Mouse (Mus musculus): ENCODE data around the gene Gpc6. TPM values are rescaled to one million over a fixed set of nuclear protein-coding genes. Genes with fewer than 3 reads are reported as not detected.

Gpc6 gene
- total RNA-seq, 2 experiments from 2014 or later, result 27.4 to 32.7 TPM

DNA sequence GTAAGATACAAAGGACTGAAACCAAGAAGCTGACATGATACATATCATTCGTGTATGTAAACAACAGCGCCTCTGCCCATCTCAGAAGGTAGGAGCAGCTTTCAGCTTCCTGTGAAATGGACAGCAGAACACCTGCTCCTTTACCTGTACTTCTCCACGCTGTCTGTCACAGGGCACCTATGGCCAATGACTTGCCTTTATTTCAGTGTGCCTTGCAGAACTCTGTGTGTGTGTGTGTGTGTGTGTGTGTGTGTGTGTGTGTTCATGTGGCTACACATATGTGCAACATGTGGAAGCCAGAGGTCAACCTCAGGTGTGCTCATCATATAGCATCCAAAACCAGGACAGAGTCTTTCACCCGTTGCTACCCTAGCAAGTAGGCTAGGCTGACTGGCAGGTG is 911.9 kb downstream of the Gpc6 start:
- intact Hi-C loops (cut with DNase I), result no loop called here
- no peak for DNase-seq (ENCODE audit: extremely low spot score in 1 of 2, low spot score in 2 of 2)

DNA sequence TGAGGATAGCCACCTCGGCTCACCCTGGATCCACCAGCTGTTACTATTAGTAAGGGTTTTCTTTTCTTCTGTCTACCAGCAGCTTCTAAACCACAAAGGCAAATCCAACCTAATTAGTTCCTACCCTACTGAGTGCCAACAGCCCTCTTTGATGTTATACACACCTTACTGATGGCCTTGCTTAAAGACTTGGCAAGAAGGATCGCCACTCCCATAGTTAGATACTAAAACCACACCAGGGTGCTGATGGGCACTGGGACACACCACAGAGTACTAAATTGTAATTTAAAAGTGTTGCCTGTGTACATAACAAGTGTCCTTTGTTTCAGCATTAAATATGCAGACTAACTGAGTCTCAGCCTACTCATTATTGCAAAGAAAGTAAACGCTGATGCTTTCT is 912.6 kb downstream of the Gpc6 start:
- no peak for DNase-seq (ENCODE audit: extremely low spot score in 1 of 2, low spot score in 2 of 2)
- intact Hi-C loops (cut with DNase I), result no loop called here

DNA sequence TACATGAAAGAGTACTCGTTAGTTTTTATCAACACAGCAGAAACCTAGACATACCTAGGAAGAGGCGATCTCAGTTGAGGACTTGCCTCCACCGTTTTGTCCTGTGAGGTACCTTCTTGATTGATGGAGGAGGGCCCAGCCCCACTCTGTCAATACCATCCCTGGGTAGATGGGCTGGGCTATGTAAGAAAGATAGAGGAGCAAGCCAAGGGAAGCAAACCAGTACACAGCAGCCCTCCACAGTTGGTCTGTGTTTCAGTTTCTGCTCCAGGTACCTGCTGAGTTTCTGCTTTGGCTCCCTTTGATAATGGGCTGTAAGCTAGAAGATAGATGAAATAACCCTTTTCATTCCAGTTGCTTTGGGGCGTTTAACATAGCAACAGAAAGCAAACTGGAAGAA is 916.1 kb downstream of the Gpc6 start:
- intact Hi-C loops (cut with DNase I), result no loop called here
- DNase-seq (ENCODE audit: extremely low spot score in 1 of 2, low spot score in 2 of 2), result no peak

DNA sequence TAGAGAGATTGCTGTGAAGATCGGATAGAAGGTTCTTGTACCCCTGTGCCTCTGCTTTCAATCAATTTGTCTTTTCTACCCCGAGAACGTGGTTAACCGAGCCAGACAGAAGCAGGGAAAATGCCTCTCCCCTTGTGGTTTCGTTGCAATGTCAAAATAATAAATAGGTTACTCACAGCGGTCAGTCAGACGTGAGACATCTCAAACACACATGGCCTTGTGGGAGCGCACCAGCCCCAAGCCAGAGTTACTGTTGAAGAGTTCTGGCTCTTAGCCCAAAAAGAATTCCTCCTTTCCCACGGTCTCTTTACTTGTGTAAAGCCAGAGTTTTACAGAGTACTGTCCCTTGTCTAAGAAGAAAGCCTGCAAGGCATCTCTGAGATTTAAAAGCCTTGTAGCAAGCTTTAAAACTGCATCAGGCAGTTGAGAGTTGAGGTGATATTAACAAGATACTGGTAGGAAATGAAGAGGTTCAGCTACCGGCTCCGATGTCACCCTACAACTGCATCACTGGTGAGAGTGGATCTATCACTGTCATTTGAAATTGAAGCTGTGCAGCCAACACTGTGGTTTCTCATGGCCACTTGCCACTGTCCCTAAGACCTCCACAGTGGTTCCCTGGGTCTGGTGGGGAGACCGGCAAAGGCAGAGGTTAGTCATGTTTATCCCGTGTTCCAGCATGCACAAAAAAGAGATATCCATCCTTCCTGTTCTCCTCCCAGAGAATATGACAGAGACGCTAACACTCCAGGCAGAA is 916.9 kb downstream of the Gpc6 start:
- intact Hi-C loops (cut with DNase I), result no loop called here
- no peak for DNase-seq (ENCODE audit: extremely low spot score in 1 of 2, low spot score in 2 of 2)

DNA sequence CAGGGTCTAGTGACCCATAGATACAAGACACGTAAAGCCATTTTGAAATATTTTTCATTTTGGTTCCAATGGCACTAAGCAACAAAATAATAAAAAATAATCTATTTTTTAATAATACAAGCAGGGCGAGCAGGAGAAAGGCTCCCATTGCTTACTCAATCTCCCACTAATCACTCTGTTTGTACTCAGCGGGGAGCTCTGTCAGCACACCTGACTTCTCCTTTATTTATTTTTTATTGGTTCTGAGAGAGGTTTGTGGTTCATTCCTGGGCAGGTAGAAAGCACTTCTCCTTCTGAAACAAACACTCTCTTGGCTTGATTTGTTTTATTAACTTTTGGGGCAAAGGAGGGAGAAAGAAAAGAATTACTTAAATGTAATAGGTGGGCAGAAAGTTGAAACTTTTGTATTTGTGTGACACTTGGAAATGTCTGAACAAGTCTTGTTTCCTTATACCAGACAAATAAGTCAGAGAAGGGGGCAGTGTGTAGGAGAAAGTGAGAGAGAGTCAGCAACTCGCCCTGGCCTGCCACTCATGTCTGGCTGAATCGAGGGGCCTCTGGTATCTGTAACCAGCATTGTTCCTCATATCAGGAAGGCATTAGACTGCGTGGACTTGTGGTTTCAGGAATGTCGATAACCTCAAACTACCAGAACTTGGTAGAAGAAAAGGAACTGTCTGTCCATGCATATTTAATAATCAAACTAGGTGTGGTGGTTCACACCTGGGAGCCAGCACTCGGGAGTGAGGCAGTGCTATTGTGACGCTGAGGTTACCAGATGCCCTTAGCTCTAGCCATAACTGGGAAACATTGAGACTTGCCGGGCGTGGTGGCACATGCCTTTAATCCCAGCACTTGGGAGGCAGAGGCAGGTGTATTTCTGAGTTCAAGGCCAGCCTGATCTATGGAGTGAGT is 924.7 kb downstream of the Gpc6 start:
- intact Hi-C loops (cut with DNase I), result no loop called here
- DNase-seq (ENCODE audit: extremely low spot score in 1 of 2, low spot score in 2 of 2), result no peak

DNA sequence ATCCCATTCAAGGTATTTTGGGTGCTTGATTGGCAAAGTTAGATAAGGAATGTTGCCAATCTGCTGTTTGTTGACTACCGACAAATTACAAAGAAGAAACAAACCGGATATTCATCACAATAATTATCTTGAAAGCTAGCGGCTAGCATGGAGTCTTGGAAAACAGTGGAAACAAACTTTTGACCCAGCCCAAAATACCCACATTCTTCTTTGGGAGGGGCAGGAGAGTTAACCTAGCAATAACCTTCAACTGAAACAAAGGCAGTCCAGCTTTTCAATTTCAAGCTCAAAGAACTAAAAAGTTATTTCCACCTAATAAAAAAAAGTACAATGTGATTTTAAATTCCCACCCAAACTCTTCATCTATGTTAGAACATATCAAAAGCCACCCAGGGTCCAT is 927.2 kb downstream of the Gpc6 start:
- no peak for DNase-seq (ENCODE audit: extremely low spot score in 1 of 2, low spot score in 2 of 2)
- intact Hi-C loops (cut with DNase I), result no loop called here

DNA sequence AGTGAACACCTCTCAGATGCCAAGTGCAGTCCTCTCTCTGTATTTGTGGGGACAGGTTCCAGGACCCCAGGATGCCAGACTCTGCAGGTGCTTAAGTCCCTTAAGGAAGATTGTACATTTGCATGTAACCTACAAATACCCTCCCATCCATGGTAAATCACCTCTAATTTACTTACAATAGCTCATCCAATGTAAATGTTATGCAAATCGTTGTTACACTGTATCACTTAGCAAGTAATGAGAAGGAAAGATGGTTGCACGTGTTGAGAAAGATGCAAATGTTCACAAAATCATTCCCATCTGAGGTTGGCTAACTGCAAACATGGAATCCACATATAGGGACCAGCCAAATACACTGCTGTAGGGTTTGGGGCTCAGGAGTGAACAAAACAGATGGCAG is 927.7 kb downstream of the Gpc6 start:
- intact Hi-C loops (cut with DNase I), result no loop called here
- DNase-seq (ENCODE audit: extremely low spot score in 1 of 2, low spot score in 2 of 2), result no peak

DNA sequence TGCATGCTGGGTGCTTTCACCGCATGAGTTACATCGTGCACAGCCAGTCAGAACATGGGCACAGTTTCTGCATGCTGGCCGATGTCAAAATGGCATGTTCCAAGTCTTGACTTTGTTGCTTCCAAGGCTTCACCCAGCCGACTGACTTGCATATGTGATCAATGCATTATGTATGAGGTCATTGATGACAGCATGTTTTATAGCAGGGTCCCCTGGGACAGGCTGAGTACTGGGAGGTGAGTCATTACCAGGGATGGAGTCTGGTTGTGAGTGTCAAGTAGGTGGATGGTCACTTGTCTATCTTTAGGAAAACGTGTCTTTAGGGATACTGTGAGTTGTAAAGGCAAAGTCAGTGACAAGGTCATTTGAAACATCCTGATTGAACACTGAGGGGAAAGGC is 929.4 kb downstream of the Gpc6 start:
- DNase-seq (ENCODE audit: extremely low spot score in 1 of 2, low spot score in 2 of 2), result no peak
- intact Hi-C loops (cut with DNase I), result no loop called here

DNA sequence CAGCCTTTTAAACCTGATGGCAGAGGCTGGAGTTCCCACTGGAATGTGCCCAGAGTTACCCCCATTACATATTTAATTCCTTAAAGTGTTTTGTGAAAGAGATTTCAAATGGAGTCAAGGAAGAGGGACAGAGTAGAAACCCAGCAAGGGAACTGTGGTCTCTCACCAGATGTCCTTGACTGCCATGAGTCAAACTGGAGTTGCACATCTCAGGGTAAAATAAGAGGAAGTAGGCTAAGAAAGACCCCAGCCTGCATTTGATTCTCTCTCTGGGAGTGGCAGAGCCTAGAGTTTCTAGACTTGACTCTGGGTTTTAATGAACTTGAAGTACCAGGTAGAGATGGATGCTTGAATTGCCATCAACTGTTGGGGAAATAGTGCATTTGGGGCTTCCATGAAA is 946.2 kb downstream of the Gpc6 start:
- DNase-seq (ENCODE audit: extremely low spot score in 1 of 2, low spot score in 2 of 2), result no peak
- intact Hi-C loops (cut with DNase I), result no loop called here

DNA sequence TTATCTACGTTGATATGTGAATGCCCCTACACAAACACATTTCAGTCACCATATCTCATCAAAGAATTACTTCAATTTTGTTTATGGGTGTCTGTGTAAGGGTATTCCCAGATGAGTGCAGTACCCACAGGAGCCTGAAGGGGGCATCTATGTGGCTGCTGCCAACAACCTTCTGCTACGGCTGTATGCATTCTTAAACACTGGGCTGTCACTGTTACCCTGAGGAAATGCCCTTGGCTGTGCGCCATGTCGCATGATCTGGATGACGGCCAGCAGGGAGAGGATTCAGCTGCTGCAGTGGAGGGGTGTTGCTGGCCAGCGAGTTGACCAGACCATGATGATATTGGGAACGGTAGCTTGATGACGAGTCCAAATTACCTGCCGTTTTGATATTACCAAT is 954.2 kb downstream of the Gpc6 start:
- DNase-seq (ENCODE audit: extremely low spot score in 1 of 2, low spot score in 2 of 2), result peak in 1 of 2 experiments; percentile 43
- intact Hi-C loops (cut with DNase I), result no loop called here

DNA sequence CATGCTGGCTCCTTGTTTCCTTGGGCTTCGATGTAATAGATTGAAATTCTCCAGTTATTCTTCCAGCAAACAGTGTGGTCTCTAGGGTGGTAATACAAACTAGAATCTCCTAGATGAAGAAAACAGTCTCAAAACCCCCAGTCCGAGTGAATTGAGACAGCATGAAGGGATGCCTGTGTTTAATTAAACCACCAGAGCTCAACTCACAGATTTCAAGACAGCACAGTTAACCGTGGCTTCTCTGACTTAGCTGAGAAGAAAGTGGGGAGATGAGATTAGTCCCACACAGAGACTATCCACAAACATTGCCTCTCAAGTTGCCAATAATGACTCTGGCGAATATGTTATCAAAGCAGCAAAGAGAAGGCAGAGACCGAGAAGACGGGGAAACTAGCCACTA is 956.0 kb downstream of the Gpc6 start:
- intact Hi-C loops (cut with DNase I), result loop anchor here (10.0 kb wide), 1 partner anchor 956 kb away; the partner anchor contains the start of gene Gpc6
- no peak for DNase-seq (ENCODE audit: extremely low spot score in 1 of 2, low spot score in 2 of 2)

DNA sequence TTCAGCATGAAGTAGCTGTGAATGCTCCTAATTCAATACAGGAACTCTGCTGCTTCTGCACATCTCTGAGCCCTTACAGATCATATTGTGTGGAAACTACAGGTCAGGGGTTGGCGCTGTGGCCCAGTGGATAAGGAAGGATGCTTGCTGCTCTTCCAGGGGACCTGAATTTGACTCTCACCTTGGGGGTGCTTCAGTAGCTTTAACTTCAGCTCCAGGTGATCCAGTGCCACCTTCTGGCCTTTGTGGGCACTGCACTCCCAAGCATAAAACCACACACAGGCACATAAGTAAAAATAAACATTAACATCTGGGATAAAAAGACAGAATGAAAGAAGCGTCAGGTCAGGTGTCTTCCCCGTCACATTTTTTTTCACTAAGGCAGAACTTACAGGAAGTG is 957.1 kb downstream of the Gpc6 start:
- peak; percentile 27 to 42 for DNase-seq (ENCODE audit: extremely low spot score in 1 of 2, low spot score in 2 of 2)
- intact Hi-C loops (cut with DNase I), result loop anchor here (10.0 kb wide), 1 partner anchor 957 kb away; the partner anchor contains the start of gene Gpc6

DNA sequence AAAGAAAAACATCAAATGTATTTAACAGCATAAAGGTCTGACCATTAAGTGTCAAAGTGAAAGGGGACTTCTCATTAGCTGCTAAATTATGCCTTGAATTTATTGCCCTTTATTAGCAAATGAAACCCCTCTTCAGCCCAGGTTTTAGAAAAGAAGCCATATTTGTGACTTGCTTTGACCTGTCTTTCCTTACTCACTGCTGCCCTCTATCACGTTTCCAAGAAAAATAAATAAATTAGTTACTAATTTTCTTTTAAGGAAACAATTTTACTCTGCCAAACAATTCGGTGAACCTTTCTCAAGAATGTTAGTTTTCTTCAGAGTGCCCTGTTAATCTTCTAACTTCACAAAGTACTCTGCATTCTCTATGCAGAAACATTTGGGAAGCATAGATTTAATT is 964.5 kb downstream of the Gpc6 start:
- intact Hi-C loops (cut with DNase I), result loop anchor here (10.0 kb wide), 1 partner anchor 965 kb away; the partner anchor contains the start of gene Gpc6
- DNase-seq (ENCODE audit: extremely low spot score in 1 of 2, low spot score in 2 of 2), result no peak

DNA sequence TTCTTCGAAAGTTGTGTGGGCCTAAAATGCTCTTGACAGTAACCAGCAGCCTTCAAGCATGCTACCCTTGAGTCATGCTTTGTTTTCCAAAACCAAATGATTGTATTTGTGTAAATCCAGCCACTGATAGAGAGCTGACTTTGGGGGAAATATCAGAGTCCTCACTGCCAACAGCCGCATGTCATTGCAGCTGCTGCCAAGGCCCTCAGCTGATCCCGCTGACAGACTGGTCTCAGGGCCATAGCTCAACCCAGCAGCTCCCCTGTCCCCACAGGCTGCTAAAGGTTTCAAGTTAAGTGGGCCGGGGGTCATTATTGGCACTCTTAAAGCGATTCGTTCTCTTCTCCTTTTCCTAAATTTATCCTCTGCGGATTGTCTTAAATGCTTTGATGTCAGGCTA is 966.3 kb downstream of the Gpc6 start:
- intact Hi-C loops (cut with DNase I), result no loop called here
- no peak for DNase-seq (ENCODE audit: extremely low spot score in 1 of 2, low spot score in 2 of 2)

DNA sequence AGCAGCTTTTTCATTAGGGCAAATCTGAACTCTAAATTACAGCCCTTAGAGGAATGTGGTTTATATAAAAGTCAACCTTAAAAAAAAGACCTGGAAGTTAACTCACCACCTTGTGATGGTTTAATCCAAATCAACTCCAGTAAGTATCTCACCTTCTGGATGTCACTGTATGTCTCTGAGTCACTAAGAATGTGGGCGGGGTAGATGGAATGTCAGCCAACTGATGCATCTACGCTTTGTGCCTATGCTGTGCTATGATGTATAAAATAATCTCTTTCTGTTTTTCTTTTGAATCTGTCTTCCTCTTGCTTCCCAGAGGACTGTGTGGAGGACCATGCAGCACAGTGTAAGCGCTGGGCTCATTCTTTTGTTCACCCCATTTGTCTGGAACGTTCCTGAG is 966.9 kb downstream of the Gpc6 start:
- intact Hi-C loops (cut with DNase I), result no loop called here
- no peak for DNase-seq (ENCODE audit: extremely low spot score in 1 of 2, low spot score in 2 of 2)

DNA sequence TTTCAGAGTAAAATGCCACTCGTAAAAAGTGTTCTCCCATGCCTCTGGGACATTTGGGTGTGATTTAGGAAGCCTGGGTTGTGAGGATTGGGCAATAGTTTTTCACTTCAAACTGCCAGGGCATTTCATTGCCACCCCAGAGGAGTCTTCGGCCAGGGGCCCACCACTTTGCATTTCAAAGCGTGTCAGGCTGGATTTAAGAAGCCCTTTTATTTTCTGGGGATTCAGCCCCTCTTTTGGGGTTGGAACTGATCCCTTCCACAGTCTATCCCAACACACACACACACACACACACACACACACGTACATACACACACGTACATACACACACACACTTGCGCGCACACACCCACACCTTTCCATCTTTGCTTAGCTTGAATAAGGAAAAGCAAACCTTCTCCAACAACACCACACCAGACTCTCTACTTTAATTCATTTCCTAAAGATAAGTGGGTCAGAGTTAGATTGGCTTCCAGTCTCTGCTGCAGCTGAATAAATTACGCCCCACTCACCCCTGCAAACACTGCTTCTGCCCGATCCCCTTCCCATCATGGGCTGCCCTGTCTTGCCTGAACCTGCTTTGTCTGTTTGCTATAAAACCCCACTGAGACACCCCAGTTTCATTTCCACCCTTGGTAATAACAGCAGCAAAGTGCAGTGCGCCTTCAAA is 969.9 kb downstream of the Gpc6 start:
- peak in 1 of 2 experiments; percentile 20 for DNase-seq (ENCODE audit: extremely low spot score in 1 of 2, low spot score in 2 of 2)
- intact Hi-C loops (cut with DNase I), result no loop called here

DNA sequence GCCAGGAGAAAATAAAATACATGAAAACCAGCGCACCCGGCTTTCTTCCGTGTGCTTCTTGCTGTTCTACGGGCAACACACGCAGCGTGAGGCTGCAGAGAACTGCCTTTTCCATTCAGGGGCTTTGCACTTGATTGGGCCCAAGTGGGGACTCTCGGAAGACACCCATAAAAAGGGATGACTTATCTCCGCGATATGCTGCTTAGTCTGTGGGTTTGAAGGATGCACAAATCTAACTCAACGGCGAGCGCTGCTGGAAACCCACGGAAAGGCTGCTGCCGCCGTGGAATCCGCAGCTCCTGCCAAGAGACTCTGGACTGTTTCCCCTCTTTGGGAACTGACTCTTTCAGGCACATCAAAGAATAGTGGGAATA is 970.4 kb downstream of the Gpc6 start:
- intact Hi-C loops (cut with DNase I), result no loop called here
- peak; percentile 50 to 51 for DNase-seq (ENCODE audit: extremely low spot score in 1 of 2, low spot score in 2 of 2)

DNA sequence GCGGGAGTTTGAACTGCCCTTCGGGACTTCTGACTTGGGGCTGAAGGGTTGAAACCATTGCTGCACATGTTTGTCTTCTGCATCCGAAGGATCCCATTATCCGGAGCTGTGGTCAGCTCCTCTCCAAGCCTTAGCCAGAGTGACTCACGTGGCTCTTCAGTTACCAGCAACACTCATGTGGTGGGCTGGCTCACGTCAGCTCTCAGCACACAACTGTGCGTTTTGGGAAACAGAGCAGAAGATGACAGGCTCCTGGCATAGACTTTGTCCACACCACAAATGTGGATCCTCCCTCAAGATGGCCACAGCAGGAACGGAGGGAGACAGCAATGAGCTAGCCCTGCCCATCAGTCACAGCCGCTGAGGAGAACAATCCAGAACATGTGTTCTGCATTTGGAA is 979.2 kb downstream of the Gpc6 start:
- intact Hi-C loops (cut with DNase I), result no loop called here
- DNase-seq (ENCODE audit: extremely low spot score in 1 of 2, low spot score in 2 of 2), result no peak

DNA sequence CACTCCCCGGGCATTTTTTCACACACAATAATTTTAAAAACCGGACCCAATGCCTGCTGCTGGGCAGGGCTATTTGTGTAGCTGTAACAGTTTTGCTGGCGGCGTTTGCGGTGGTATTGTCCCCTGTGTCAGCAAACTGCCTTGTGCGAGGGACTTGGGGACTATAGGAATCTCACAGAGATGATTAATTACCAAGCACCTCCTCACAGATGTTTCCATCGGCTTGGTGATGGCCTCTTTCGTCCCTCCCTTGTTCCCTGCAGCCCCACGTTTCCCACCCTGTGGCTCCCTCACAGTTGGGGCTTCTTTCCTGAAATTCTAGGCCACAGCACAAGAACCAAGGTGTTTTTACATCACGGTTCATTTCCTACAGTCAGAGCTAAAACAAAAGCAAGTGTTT is 980.6 kb downstream of the Gpc6 start:
- intact Hi-C loops (cut with DNase I), result no loop called here
- DNase-seq (ENCODE audit: extremely low spot score in 1 of 2, low spot score in 2 of 2), result no peak

DNA sequence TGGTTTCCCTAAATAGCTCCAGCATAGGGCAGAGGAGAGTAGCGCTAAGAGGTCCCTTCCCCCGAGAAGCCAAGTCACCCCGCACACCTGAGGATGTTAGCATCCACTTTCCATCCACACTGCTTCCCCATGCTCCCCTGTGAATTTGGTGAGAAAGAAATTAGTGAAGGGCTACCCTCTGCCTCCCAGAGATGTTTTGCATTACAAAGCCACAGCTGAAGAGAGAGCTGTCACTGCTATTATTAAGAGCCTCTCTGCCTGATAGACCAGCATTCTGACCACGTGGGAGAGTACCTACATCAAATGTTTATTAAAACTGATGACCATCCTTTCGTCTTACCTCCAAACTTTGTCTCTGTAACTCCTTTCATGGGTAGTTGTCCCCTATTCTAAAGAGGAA is 981.2 kb downstream of the Gpc6 start:
- intact Hi-C loops (cut with DNase I), result no loop called here
- DNase-seq (ENCODE audit: extremely low spot score in 1 of 2, low spot score in 2 of 2), result no peak
